Mouse (Mus musculus) forebrain, embryonic 16.5 days (tissue): ENCODE results near the gene Cacna2d3. TPM values are rescaled to one million over a fixed set of nuclear protein-coding genes. Genes with fewer than 3 reads are reported as not detected.
A peak's percentile ranks its signal among the peaks of the same experiment; 100 is the strongest.

ENCODE experiments used
- ATAC-seq: fragments of 200-750 bp; cut with Nextera tagmentation; 2 replicates; pipeline ENCODE4 v1.8.0; 2017; ENCODE audit warnings: mild to moderate bottlenecking, moderate library complexity
- H3K27ac ChIP-seq: fragments of 300-500 bp; sonication (generic); 2 replicates; pipeline ENCODE4 v1.5.1; 2014; ENCODE audit warnings: low read length, control low read depth
- H3K27me3 ChIP-seq: fragments of 300-500 bp; sonication (generic); replicated peaks from 2 replicates; pipeline ENCODE4 v1.6.1; 2014; ENCODE audit warnings: low read length; ENCODE audit not compliant: control insufficient read depth, insufficient read depth
- H3K36me3 ChIP-seq: fragments of 300-500 bp; sonication (generic); 2 replicates; pipeline ENCODE4 v1.6.1; 2014; ENCODE audit not compliant: control insufficient read depth, insufficient read depth
- H3K4me1 ChIP-seq: fragments of 300-500 bp; sonication (generic); replicated peaks from 2 replicates; pipeline ENCODE4 v1.6.1; 2014; ENCODE audit warnings: low read length; ENCODE audit not compliant: control insufficient read depth, insufficient read depth
- H3K4me2 ChIP-seq: fragments of 300-500 bp; sonication (generic); 2 replicates; pipeline ENCODE4 v1.6.1; 2014; ENCODE audit warnings: mild to moderate bottlenecking, low read length, control low read depth
- H3K4me3 ChIP-seq: fragments of 300-500 bp; sonication (generic); replicated peaks from 2 replicates; pipeline ENCODE4 v1.5.1; 2014; ENCODE audit warnings: mild to moderate bottlenecking, low read length, control low read depth
- H3K9ac ChIP-seq: fragments of 300-500 bp; sonication (generic); replicated peaks from 2 replicates; pipeline ENCODE4 v1.6.1; 2014; ENCODE audit warnings: low read depth, low read length, control low read depth
- H3K9me3 ChIP-seq: fragments of 300-500 bp; sonication (generic); 2 replicates; pipeline ENCODE4 v1.6.1; 2016; ENCODE audit warnings: low read length; ENCODE audit not compliant: control insufficient read depth
- WGBS: fragments of 180-500 bp; shearing (Covaris S2); extraction: QIAGEN DNeasy Blood & Tissue Kit; methylation state at CpG from one replicate; pipeline ENCODE4 v1.1.7; 2014; 5-methylcytosine and 5-hydroxymethylcytosine counted together
- polyA plus RNA-seq: library from polyadenylated mRNA; unstranded; fragments of >200 nt; fragmentation: Nextera tagmentation; extraction: Ambion mirVana; gene quantifications from 2 replicates; pipeline ENCODE4 v1.2.1, GENCODE M21; 2015

Gene Cacna2d3
- polyA plus RNA-seq, 1 experiment from 2014 or later, result 34.0 TPM

DNA sequence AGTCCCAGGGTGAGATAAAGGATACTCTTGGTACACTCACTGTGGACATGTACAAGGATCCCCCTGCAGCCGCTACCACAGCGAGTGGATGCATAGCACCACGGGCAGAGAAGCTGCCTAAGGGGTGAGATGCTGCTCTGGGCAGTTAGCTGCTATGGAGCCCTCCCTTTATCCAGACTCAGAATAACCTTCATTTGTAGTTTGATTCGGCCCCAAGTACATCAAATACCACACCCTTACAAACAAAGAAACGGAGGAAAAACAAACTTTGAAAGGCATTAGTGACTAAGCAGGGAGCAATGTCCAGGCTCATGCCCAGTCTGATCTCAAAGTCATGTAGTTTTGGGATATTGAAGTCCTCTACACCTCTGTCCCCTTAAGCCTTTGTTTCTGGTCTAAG, 386.8 kb downstream of the Cacna2d3 start:
- 79% methylated on average over 5 of the region's 5 CpGs for WGBS
- Histone ChIP-seq H3K4me1 (no peaks in the 10 kb centered on the region), H3K4me2 (no peak overlapping the region), H3K4me3 (no peak overlapping the region), H3K27ac (no peak overlapping the region), H3K27me3 (no peaks in the 10 kb centered on the region), H3K9ac (no peak overlapping the region), H3K9me3 (no peaks in the 10 kb centered on the region), H3K36me3 (no peaks in the 10 kb centered on the region)
- no peak for ATAC-seq

DNA sequence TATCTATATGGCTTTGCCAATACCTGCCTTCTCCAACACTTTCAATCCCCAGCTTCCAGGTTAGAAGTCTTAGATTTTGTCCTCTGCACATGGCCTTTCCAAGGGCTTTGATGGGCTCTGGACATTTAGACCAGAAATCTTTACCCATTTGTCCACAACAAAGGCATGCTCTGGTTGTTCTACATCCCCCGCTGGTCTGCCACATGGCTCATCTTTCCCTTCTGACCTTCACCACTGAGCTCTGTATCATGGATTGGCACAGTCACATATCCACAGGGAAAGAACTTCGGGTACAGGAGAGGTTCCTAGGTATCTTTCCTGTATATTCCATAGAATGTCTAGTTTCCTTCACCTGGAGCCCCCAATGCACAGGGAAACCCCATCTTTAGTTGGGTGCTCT, 387.4 kb downstream of the Cacna2d3 start:
- Histone ChIP-seq H3K9ac (no peak overlapping the region), H3K9me3 (no peaks in the 10 kb centered on the region), H3K4me2 (no peak overlapping the region), H3K27me3 (no peaks in the 10 kb centered on the region), H3K4me1 (no peaks in the 10 kb centered on the region), H3K4me3 (no peak overlapping the region), H3K36me3 (no peaks in the 10 kb centered on the region), H3K27ac (no peak overlapping the region)
- 89% methylated on average over 2 of the region's 2 CpGs for WGBS
- ATAC-seq, result no peak

- Histone ChIP-seq H3K36me3 (no peaks in the 10 kb centered on the region), H3K9ac (no peak overlapping the region), H3K27me3 (no peaks in the 10 kb centered on the region), H3K4me1 (no peaks in the 10 kb centered on the region), H3K4me3 (no peak overlapping the region), H3K9me3 (no peaks in the 10 kb centered on the region), H3K27ac (no peak overlapping the region), H3K4me2 (no peak overlapping the region)
- 87% methylated on average over 5 of the region's 5 CpGs for WGBS
- no peak for ATAC-seq
Measured at GRCm38 (mm10) chr14:29324430-29324782, 397.3 kb downstream of the Cacna2d3 start.

DNA sequence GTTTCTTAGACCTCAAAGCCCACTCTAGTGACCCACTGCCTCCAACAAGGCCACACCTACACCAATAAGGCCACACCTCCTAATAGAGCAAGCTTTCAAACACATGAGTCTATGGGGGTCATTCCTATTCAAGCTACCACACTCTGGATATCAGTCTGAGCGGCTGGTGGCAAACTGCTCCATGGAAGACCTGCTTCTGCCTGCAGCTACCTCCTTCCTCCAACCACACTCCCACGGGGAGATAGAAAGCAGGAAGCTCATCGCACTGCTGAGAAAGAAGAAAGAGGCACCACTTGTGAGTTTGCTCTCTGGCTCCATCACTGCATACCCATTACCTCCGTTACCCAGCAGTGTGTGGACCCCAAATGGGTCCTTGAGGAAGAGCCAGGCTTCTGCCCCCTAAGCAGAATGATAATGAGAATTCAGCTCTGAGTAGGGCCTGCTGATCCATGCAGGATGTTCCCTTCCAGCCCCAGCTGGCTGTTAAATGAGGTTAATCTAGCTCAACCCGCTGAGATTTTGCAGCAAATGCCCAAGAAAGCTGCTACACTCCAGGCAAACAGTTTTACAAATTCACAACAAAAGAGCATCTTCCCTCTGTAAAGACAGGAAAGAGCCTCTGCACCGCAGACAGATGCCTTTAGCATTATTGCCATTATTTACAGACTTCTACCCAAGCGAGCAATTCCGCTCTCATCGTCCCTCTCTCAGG, 397.8 kb downstream of the Cacna2d3 start:
- WGBS, result 82% methylated on average over 9 of the region's 9 CpGs
- H3K36me3 ChIP-seq, result no peaks in the 10 kb centered on the region
- no peaks in the 10 kb centered on the region for H3K27me3 ChIP-seq
- ATAC-seq, result no peak
- no peaks in the 10 kb centered on the region for H3K9me3 ChIP-seq
- H3K4me2 ChIP-seq, result no peak overlapping the region
- no peak overlapping the region for H3K27ac ChIP-seq
- H3K4me1 ChIP-seq, result no peaks in the 10 kb centered on the region
- H3K9ac ChIP-seq, result no peak overlapping the region
- H3K4me3 ChIP-seq, result no peak overlapping the region

DNA sequence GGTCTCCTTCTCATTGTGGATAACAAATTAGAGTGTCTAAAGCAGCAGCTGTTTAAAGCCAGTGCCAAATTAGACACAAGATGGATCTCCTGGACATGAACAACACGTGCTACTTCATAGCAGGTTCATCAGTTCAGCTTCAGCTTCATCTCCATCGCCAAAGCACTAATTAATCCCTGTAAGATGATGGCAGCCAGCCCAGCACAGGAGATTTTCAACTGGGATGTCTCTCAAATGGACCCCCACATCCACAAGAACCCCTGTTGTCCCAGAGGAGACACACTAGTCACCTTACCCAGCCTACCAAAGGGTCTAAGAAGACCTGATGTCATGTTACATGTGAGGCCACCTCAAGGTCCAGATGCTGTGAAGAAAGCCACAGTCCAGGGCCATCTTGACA, 408.2 kb downstream of the Cacna2d3 start:
- no peak overlapping the region for H3K27ac ChIP-seq
- no peaks in the 10 kb centered on the region for H3K36me3 ChIP-seq
- H3K9ac ChIP-seq, result no peak overlapping the region
- H3K9me3 ChIP-seq, result no peaks in the 10 kb centered on the region
- H3K4me3 ChIP-seq, result no peak overlapping the region
- H3K4me1 ChIP-seq, result no peaks in the 10 kb centered on the region
- no peaks in the 10 kb centered on the region for H3K27me3 ChIP-seq
- ATAC-seq, result no peak
- no peak overlapping the region for H3K4me2 ChIP-seq
- 66% methylated on average over 2 of the region's 2 CpGs for WGBS

DNA sequence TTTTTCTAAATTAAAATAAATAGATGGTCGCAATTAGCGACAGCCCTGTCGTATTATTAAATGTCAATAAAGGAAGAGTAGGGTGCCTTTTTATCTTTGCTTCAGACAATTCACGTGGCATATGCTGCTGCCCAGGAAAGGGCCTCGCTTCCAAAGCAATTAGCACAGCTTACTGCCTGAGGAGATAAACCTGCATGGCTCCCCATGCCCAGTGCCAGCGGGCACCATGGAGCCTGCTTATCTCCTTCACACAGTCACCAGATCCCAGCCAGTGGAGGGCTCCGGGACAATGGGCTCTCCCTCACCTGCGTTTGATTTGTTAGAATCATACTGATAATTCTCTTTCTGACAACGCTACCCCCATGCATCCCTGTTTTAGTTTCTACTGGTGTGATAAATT, 416.0 kb downstream of the Cacna2d3 start:
- H3K9me3 ChIP-seq, result no peaks in the 10 kb centered on the region
- WGBS, result 56% methylated on average over 9 of the region's 9 CpGs
- H3K4me3 ChIP-seq, result no peak overlapping the region
- ATAC-seq, result peak; percentile 52; the same call in 1 of the 2 replicates
- no peak overlapping the region for H3K27ac ChIP-seq
- H3K9ac ChIP-seq, result no peak overlapping the region
- no peaks in the 10 kb centered on the region for H3K4me1 ChIP-seq
- no peaks in the 10 kb centered on the region for H3K27me3 ChIP-seq
- H3K4me2 ChIP-seq, result no peak overlapping the region
- H3K36me3 ChIP-seq, result no peaks in the 10 kb centered on the region

DNA sequence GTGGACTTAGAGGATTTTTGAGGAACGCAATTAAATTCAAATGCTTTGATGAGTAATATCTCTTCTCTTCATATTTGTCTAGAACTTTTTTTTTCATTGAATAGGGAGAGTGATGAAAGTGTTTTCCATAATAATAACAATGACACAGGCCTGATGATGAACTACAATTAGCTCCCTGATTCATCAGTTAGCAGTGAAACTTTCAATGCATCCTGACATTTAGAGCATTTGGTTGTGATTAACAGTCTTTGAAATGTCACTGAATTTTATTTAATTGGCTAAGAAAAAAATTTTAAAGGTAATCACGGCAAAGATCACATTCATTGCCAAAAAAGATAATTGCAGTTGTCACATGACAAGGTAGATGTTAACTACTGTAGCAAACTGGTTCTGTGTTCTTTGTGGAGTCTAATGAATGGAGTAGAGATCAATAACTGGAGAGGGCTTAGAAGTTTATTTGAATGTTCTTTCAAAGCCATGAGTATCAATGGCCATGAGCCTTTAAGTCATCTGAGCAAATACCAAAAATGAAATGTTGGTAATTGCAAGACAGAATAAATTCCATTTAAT, 425.4 kb downstream of the Cacna2d3 start:
- H3K9me3 ChIP-seq, result no peaks in the 10 kb centered on the region
- 44% methylated on average over 2 of the region's 2 CpGs for WGBS
- H3K4me3 ChIP-seq, result no peak overlapping the region
- no peak overlapping the region for H3K9ac ChIP-seq
- no peaks in the 10 kb centered on the region for H3K4me1 ChIP-seq
- H3K36me3 ChIP-seq, result no peaks in the 10 kb centered on the region
- peak; percentile 61; the same call in 1 of the 2 replicates for ATAC-seq
- H3K27me3 ChIP-seq, result no peaks in the 10 kb centered on the region
- H3K4me2 ChIP-seq, result no peak overlapping the region
- H3K27ac ChIP-seq, result no peak overlapping the region

- no peak overlapping the region for H3K4me2 ChIP-seq
- H3K9me3 ChIP-seq, result no peaks in the 10 kb centered on the region
- H3K27me3 ChIP-seq, result no peaks in the 10 kb centered on the region
- H3K36me3 ChIP-seq, result no peaks in the 10 kb centered on the region
- no peak overlapping the region for H3K27ac ChIP-seq
- H3K9ac ChIP-seq, result no peak overlapping the region
- no peak for ATAC-seq
- WGBS, result 90% methylated on average over 1 of the region's 1 CpGs
- no peaks in the 10 kb centered on the region for H3K4me1 ChIP-seq
- H3K4me3 ChIP-seq, result no peak overlapping the region
Measured at GRCm38 (mm10) chr14:29278901-29279300, 442.8 kb downstream of the Cacna2d3 start.

GRCm38 (mm10) chr14:29278401-29278800, 443.3 kb downstream of the Cacna2d3 start:
- H3K4me1 ChIP-seq, result no peaks in the 10 kb centered on the region
- no peak overlapping the region for H3K27ac ChIP-seq
- WGBS, result 84% methylated on average over 2 of the region's 2 CpGs
- no peaks in the 10 kb centered on the region for H3K27me3 ChIP-seq
- no peak overlapping the region for H3K4me3 ChIP-seq
- no peaks in the 10 kb centered on the region for H3K36me3 ChIP-seq
- H3K9ac ChIP-seq, result no peak overlapping the region
- no peak overlapping the region for H3K4me2 ChIP-seq
- ATAC-seq, result no peak
- H3K9me3 ChIP-seq, result no peaks in the 10 kb centered on the region
